Mouse (Mus musculus) heart, embryonic 14.5 days (tissue): ENCODE results near the gene Nyap2. TPM values are rescaled to one million over a fixed set of nuclear protein-coding genes. Genes with fewer than 3 reads are reported as not detected.

Experiments
- ATAC-seq: fragments of 200-750 bp; cut with Nextera tagmentation; 2 replicates; pipeline ENCODE4 v1.8.0; 2017; ENCODE audit warnings: low read depth, moderate TSS enrichment; ENCODE audit not compliant: insufficient number of reproducible peaks, insufficient read depth, low FRiP score
- H3K27ac ChIP-seq, 2 experiments: fragments of 200-500 bp in 1 of 2; fragments of 300-500 bp in 1 of 2; sonication (generic) in 1 of 2; replicated peaks in 1 of 2; 2 replicates each; pipeline ENCODE4 v1.5.1; 2012 to 2014; ENCODE audit warnings: low read depth in 2 of 2, low read length in 2 of 2, control low read depth in 1 of 2, mild to moderate bottlenecking in 1 of 2, mixed read lengths in 1 of 2; ENCODE audit not compliant: control insufficient read depth in 1 of 2, insufficient read depth in 1 of 2
- H3K27me3 ChIP-seq: fragments of 300-500 bp; sonication (generic); 2 replicates; pipeline ENCODE4 v1.6.1; 2014; ENCODE audit warnings: mild to moderate bottlenecking, low read length, control low read depth; ENCODE audit not compliant: control insufficient read depth, insufficient read depth
- H3K36me3 ChIP-seq: fragments of 300-500 bp; sonication (generic); 2 replicates; pipeline ENCODE4 v1.6.1; 2014; ENCODE audit warnings: mild to moderate bottlenecking, control low read depth, low read length, mixed read lengths; ENCODE audit not compliant: control insufficient read depth, insufficient read depth
- H3K4me1 ChIP-seq, 2 experiments: fragments of 200-500 bp in 1 of 2; fragments of 300-500 bp in 1 of 2; sonication (generic) in 1 of 2; 2 replicates each; pipeline ENCODE4 v1.6.1; 2012 to 2014; ENCODE audit warnings: low read length in 2 of 2, control low read depth in 1 of 2, mixed read lengths in 1 of 2; ENCODE audit not compliant: control insufficient read depth in 2 of 2, insufficient read depth in 2 of 2
- H3K4me2 ChIP-seq: fragments of 300-500 bp; sonication (generic); 2 replicates; pipeline ENCODE4 v1.6.1; 2014; ENCODE audit warnings: mild to moderate bottlenecking, low read length
- H3K4me3 ChIP-seq, 2 experiments: fragments of 200-500 bp in 1 of 2; fragments of 300-500 bp in 1 of 2; sonication (generic) in 1 of 2; 2 replicates each; pipeline ENCODE4 v1.5.1; 2012 to 2014; ENCODE audit warnings: low read length in 2 of 2, mild to moderate bottlenecking in 2 of 2, control low read depth in 1 of 2, low read depth in 1 of 2, moderate library complexity in 1 of 2; ENCODE audit not compliant: control insufficient read depth in 1 of 2, insufficient read depth in 1 of 2
- H3K9ac ChIP-seq: fragments of 300-500 bp; sonication (generic); 2 replicates; pipeline ENCODE4 v1.6.1; 2014; ENCODE audit warnings: mild to moderate bottlenecking, low read length
- H3K9me3 ChIP-seq: fragments of 300-500 bp; sonication (generic); 2 replicates; pipeline ENCODE4 v1.6.1; 2016; ENCODE audit warnings: low read length, control low read depth; ENCODE audit not compliant: control insufficient read depth
- WGBS: fragments of 180-500 bp; shearing (Covaris S2); extraction: QIAGEN DNeasy Blood & Tissue Kit; methylation state at CpG from one replicate; pipeline ENCODE4 v1.1.7; 2014; 5-methylcytosine and 5-hydroxymethylcytosine counted together
- polyA plus RNA-seq: library from polyadenylated mRNA; unstranded; fragments of >200 nt; fragmentation: Nextera tagmentation; extraction: Ambion mirVana; gene quantifications from 2 replicates; pipeline ENCODE4 v1.2.1, GENCODE M21; 2014

Gene Nyap2
- polyA plus RNA-seq, 1 experiment from 2014 or later: 0.07 TPM

DNA sequence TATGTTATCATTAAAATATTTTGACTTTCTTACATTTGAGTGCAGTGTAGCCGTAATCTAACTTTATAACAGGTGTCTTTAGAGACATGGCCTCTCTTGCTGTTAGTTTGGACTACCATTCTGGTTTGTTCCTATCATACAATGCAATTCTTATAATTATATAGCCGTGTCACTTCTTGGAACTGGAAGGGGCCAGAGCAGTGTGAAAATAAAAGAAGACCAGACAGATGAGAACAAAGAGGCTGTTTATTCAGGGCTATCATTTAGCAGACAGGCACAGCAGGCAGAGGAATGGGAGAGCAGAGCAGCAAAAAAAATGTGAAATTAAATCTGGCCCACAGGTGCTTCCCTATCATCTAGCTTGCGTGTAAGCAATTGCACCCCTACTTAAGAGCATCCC, 189.7 kb downstream of the Nyap2 start:
- H3K4me2 ChIP-seq: no peak overlapping the region
- H3K36me3 ChIP-seq: no peaks in the 10 kb centered on the region
- no peak overlapping the region for H3K9ac ChIP-seq
- H3K4me1 ChIP-seq: no peaks in the 10 kb centered on the region
- no peak overlapping the region for H3K27ac ChIP-seq
- no peaks in the 10 kb centered on the region for H3K27me3 ChIP-seq
- no peak overlapping the region for H3K4me3 ChIP-seq
- WGBS: 64% methylated on average over 3 of the region's 3 CpGs
- H3K9me3 ChIP-seq: no peaks in the 10 kb centered on the region
- no peak for ATAC-seq

DNA sequence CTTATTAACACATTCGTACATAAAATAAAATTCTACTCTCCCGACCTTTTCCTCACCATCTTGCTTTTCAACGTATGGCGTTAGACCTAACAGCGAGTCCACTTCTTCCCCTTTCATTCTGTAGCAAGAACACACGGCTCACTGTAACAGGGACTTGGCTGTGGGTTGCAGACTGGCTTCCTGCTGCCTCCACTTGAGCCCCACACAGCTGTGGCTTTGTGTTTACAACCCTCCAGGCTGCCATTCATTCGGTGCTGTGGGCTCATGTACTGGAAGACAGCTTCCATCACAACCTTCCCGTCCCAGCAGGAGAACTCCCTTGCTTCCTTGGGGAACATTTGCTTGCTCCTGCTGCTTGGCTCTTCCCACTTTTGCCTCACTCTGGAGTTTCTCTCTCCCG, 204.2 kb downstream of the Nyap2 start:
- WGBS: 51% methylated on average over 9 of the region's 9 CpGs
- ATAC-seq: no peak
- H3K4me2 ChIP-seq: no peak overlapping the region

DNA sequence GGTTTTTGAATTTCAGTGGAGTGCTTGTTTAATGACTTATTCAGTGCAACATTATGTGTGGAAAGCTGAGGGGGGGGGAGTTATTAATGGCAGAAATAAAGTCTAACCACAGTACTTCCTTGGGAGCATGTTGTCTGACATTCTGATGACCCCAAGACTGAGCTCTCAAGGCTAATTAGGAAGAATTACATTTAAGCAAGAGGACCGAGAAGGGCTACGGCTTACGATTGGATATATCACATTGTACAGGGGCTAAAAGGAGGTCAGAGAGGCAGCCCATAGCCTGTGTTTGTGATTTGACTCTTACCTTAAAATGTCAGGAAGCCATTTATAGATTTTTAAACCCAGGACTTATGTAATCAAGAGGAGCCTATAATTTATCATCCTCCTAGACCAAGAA, 208.9 kb downstream of the Nyap2 start:
- no peak overlapping the region for H3K4me3 ChIP-seq
- H3K4me1 ChIP-seq: no peaks in the 10 kb centered on the region
- H3K27ac ChIP-seq: no peak overlapping the region
- H3K9me3 ChIP-seq: no peaks in the 10 kb centered on the region
- no peaks in the 10 kb centered on the region for H3K36me3 ChIP-seq
- ATAC-seq: no peak
- WGBS: 69% methylated on average over 3 of the region's 3 CpGs
- H3K27me3 ChIP-seq: no peaks in the 10 kb centered on the region
- H3K9ac ChIP-seq: no peak overlapping the region
- H3K4me2 ChIP-seq: no peak overlapping the region

More for the DNA sequence above, 204.2 kb downstream of the Nyap2 start:
- H3K27ac ChIP-seq: no peak overlapping the region
- no peak overlapping the region for H3K9ac ChIP-seq
- H3K36me3 ChIP-seq: no peaks in the 10 kb centered on the region
- H3K4me3 ChIP-seq: no peak overlapping the region
- no peaks in the 10 kb centered on the region for H3K27me3 ChIP-seq
- peaks cover 0 to 7% of the 10 kb centered on the region in 2 experiments; a peak in 1 of 4 replicates for H3K4me1 ChIP-seq
- no peaks in the 10 kb centered on the region for H3K9me3 ChIP-seq

DNA sequence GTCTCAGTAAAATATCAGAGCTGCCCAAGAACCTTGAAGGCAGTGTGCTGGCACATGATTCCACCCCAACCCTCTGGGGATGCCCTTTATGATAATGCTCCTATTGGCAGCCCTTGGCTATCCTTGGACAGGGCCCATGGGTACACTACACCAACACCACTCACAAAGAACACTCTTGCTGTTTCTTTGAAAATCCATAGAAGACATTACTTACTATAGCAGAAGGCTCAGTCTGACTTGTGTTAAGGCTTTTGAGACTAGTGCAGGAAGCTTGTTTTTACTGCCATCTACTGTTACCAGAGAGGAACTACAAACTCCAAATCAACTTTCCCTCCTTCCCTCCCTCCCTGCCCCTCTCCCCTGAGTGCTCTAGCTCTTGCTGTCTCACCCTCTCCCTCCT, 210.3 kb downstream of the Nyap2 start:
- Histone ChIP-seq H3K27ac (no peak overlapping the region), H3K36me3 (no peaks in the 10 kb centered on the region), H3K9me3 (no peaks in the 10 kb centered on the region), H3K4me1 (no peaks in the 10 kb centered on the region), H3K27me3 (no peaks in the 10 kb centered on the region), H3K9ac (no peak overlapping the region), H3K4me3 (no peak overlapping the region), H3K4me2 (no peak overlapping the region)
- ATAC-seq: no peak

DNA sequence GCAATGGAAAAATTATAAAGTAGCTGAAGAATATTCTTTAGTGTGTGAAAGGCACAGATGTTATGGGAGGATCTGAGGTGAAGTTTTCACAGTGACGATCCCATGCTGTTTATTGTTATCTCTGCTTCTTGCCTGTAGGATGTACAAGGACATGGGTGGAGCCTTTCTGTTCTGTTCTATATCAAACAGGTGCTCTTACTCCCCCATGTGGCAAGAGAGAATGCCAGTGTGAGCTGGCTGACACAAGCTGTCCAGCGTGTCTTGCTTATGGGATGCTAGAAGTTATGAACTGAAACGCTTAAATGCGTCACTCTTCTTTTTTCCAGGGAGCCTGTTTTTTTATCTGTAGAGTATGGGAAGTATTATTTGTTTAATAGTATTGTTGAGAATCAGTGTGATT, 224.0 kb downstream of the Nyap2 start:
- Histone ChIP-seq H3K4me2 (no peak overlapping the region), H3K9ac (no peak overlapping the region), H3K27me3 (no peaks in the 10 kb centered on the region), H3K36me3 (no peaks in the 10 kb centered on the region), H3K9me3 (no peaks in the 10 kb centered on the region), H3K4me3 (no peak overlapping the region), H3K4me1 (no peaks in the 10 kb centered on the region), H3K27ac (no peak overlapping the region)
- no peak for ATAC-seq
- WGBS: 42% methylated on average over 4 of the region's 4 CpGs

DNA sequence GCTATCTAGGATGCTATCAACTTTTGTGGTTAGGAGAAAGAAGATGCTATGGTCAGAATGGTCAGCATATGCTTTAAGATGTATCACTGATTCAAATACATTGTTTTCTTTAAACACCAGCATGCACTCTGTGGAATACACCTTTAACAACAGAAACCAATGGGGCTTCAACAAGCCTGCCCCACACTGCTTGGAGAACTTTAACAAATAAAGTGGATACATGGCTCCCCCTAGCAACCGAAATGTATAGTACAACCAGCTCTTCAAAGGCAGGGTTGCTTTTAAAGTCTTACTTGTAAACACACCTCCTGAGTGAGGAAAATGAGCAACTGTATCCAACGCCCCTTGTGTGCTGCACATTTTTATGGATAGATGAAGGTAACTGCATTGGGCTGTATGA, 224.9 kb downstream of the Nyap2 start:
- H3K4me2 ChIP-seq: no peak overlapping the region
- WGBS: 5% methylated on average over 2 of the region's 2 CpGs
- no peaks in the 10 kb centered on the region for H3K9me3 ChIP-seq
- H3K4me3 ChIP-seq: no peak overlapping the region
- H3K9ac ChIP-seq: no peak overlapping the region
- no peak for ATAC-seq
- H3K27ac ChIP-seq: no peak overlapping the region
- H3K27me3 ChIP-seq: no peaks in the 10 kb centered on the region
- H3K36me3 ChIP-seq: no peaks in the 10 kb centered on the region
- H3K4me1 ChIP-seq: no peaks in the 10 kb centered on the region

DNA sequence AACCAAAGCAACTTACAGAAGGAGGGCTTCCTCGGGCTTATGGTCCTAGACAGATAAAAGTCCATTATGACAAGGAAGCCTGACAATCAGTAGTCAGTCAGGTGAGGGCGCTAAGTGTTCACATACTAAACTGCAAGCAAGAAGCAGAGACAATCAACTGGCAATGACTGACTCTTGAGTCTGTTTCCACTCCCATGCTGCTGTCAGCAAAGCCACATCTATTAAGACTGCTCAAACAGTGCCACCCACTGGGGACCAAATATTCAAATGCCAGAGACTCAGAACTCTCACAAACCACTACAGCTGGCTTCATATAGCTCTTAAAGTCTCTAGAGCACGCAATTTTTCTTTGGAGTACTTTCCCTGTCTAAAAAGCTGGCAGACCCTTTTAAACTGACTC, 226.6 kb downstream of the Nyap2 start:
- H3K9ac ChIP-seq: no peak overlapping the region

DNA sequence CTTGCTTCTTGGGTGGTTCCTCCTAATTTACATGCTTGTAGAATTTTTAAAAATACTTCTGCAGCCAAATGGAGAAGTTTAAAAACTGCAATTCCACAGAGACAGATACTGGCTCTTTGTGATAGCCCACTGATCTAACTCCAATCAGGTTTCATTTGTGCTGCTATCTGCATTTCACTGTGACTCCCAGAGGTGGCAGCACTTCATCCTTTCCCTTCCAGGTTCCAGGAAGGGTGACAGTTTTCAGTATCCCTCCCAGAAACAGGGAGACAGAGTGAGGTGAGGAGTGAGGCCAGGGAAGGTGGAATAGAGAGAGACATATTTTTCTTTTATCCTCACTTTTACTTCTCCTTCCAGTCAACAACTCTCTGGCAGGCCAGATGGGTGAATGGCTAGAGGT, 230.7 kb downstream of the Nyap2 start:
- H3K4me2 ChIP-seq: no peak overlapping the region
- H3K9ac ChIP-seq: no peak overlapping the region
- no peaks in the 10 kb centered on the region for H3K36me3 ChIP-seq
- no peak overlapping the region for H3K4me3 ChIP-seq
- no peak for ATAC-seq
- no peak overlapping the region for H3K27ac ChIP-seq
- H3K27me3 ChIP-seq: no peaks in the 10 kb centered on the region
- no peaks in the 10 kb centered on the region for H3K4me1 ChIP-seq
- no peaks in the 10 kb centered on the region for H3K9me3 ChIP-seq

More for the DNA sequence above, 226.6 kb downstream of the Nyap2 start:
- ATAC-seq: no peak
- Histone ChIP-seq H3K4me1 (no peaks in the 10 kb centered on the region), H3K36me3 (no peaks in the 10 kb centered on the region), H3K4me2 (no peak overlapping the region), H3K4me3 (no peak overlapping the region), H3K27ac (no peak overlapping the region), H3K27me3 (no peaks in the 10 kb centered on the region), H3K9me3 (no peaks in the 10 kb centered on the region)
- 49% methylated on average over 3 of the region's 3 CpGs for WGBS
